Mouse (Mus musculus): ENCODE results near the gene Palb2. TPM values are rescaled to one million over a fixed set of nuclear protein-coding genes. Genes with fewer than 3 reads are reported as not detected.

Gene Palb2
- total and polyA plus RNA-seq, 3 experiments, result 11.7 to 17.5 (median 14.0) TPM

DNA sequence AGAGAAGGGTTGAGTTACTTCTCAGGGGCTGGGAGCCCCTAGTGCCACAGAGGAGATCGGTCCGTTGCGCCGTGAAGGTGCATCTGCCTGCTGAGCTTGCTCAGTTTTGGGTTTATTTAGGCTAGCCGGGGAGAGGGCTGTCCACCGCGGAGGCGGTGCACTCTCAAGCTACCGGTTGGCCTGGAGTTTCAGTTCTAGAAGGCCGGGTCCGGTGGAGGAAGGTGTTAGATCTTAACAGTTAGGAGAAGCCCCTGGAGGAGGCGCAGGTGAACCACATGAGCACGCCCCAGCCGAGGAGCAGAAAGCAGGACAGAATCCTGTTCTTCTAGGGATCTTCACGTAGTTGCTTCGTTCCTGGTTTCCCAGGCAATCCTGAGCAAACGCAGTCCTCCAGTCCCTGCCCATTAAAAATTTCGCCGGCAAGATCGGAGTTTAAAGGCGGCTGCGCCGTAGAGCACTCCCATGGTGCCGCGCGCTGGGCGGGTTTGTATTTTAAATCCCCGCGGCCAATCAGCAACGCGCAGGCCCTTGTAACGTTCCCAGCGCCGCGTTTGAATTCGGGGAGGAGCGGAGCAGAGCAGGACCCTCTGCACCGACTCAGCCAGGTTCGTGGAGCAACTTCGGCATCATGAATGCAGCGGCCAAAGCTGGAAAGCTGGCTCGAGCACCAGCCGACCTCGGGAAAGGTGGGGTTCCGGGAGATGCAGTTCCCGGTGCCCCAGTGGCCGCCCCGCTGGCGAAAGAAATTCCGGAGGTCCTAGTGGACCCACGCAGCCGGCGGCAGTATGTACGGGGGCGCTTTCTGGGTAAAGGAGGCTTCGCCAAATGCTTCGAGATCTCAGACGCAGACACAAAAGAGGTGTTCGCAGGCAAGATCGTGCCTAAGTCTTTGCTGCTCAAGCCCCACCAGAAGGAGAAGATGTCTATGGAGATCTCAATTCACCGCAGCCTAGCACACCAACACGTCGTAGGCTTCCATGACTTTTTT lies 26.4 kb upstream of the Palb2 start, which contains the start of gene Plk1 (continued):
- TF ChIP-seq MAFK (IDR thresholded peaks at IDR 0.05; ENCODE audit: insufficient replicate concordance, low read length) (no peak), ELF1 (IDR thresholded peaks at IDR 0.05; ENCODE audit: low read depth, low read length) (peak; percentile 43; the same call in 1 of the 2 replicates), CHD2 (IDR thresholded peaks at IDR 0.05; ENCODE audit: low read length) (no peak; the same call in 1 of the 2 replicates), CTCF (conservative IDR thresholded peaks at IDR 0.05 in 1 of 2, IDR thresholded peaks at IDR 0.05 in 1 of 2; ENCODE audit: low read depth in 2 of 2, low read length in 2 of 2) (0 out of 4 replicates have a peak, but pooled peaks of 1 of the 2 experiments have one; percentile 1), BHLHE40 (IDR thresholded peaks at IDR 0.05; ENCODE audit: low read depth, low read length) (no peak), MAZ (IDR thresholded peaks at IDR 0.05; ENCODE audit: low read depth, low read length) (no peak), NRF1 (IDR thresholded peaks at IDR 0.05; ENCODE audit: low read depth, low read length) (peak; percentile 79), EP300 (IDR thresholded peaks at IDR 0.05; ENCODE audit: low read length) (no peak), HCFC1 (IDR thresholded peaks at IDR 0.05; ENCODE audit: low read depth, low read length) (peak; percentile 62), GABPA (IDR thresholded peaks at IDR 0.05; ENCODE audit: insufficient replicate concordance, low read depth, low read length) (no peak), USF1 (IDR thresholded peaks at IDR 0.05; ENCODE audit: low read depth, low read length) (no peak)

DNA sequence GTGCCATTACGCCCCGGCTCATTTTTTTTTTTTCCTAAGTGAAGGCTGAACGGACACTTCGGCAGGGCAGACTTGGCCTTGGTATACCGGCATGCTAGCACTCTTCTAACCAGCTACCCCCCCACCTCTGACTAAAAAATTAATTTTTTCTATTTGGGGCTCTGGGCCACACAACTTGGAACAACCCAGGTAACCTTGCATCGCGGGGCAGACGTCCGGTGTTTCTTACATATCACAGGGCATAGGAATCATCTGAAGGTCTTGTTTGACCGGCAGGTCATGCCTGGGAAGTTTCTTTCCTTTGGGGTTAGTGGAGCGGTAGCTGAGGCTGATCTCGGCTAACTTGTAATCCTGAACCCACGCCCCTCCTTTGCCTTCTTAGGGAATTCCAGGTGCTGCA lies 25.7 kb upstream of the Palb2 start:
- in situ Hi-C loops (cut with MboI; ENCODE audit: low pct_ligation_motif_present, low pct_unique_long_range_greater_than_20kb, low sequenced_read_pairs) (no loop called here), dilution Hi-C loops (cut with MboI; ENCODE audit: extremely low pct_ligation_motif_present, extremely low pct_unique_long_range_greater_than_20kb, low sequenced_read_pairs) (no loop called here)
- peak overlapping the region; percentile 69 for H3K4me2 ChIP-seq (ENCODE audit: insufficient read depth, low read depth, poor library complexity, severe bottlenecking)
- H3K9ac ChIP-seq (ENCODE audit: insufficient read depth, low read depth), result peak overlapping the region; percentile 80
- H3K27me3 ChIP-seq (replicated peaks), result no peaks in the 10 kb centered on the region
- TF ChIP-seq SIN3A (IDR thresholded peaks at IDR 0.05; ENCODE audit: low read length) (no peak; the same call in 1 of the 2 replicates), SMC3 (IDR thresholded peaks at IDR 0.05; ENCODE audit: low read depth, low read length) (no peak), ZNF384 (IDR thresholded peaks at IDR 0.05; ENCODE audit: low read depth, low read length) (no peak; the same call in 1 of the 2 replicates), BHLHE40 (IDR thresholded peaks at IDR 0.05; ENCODE audit: low read depth, low read length) (no peak)
- H3K36me3 ChIP-seq (replicated peaks in 1 of 2; ENCODE audit: control insufficient read depth in 1 of 2, insufficient read depth in 1 of 2, low read length in 1 of 2), result peaks cover 18 to 50% of the 10 kb centered on the region in 2 experiments
- peak overlapping the region; percentile 59 to 81 (median 74) for H3K4me3 ChIP-seq (replicated peaks in 1 of 3; ENCODE audit: low read depth in 2 of 3, low read length in 2 of 3, poor library complexity in 1 of 3)
- H3K79me2 ChIP-seq (replicated peaks; ENCODE audit: control insufficient read depth, extremely low read depth, insufficient read depth, poor library complexity, severe bottlenecking), result peaks cover 23% of the 10 kb centered on the region
- DNase-seq (ENCODE audit: extremely low read depth), result no peak
- no peaks in the 10 kb centered on the region for H3K9me3 ChIP-seq (replicated peaks; ENCODE audit: low read length)
- H3K27ac ChIP-seq (ENCODE audit: insufficient read depth, low read depth), result peak overlapping the region; percentile 34; the same call in 1 of the 2 replicates
- peaks cover 11 to 38% of the 10 kb centered on the region in 2 experiments for H3K4me1 ChIP-seq (ENCODE audit: control insufficient read depth in 1 of 2, insufficient read depth in 2 of 2)

DNA sequence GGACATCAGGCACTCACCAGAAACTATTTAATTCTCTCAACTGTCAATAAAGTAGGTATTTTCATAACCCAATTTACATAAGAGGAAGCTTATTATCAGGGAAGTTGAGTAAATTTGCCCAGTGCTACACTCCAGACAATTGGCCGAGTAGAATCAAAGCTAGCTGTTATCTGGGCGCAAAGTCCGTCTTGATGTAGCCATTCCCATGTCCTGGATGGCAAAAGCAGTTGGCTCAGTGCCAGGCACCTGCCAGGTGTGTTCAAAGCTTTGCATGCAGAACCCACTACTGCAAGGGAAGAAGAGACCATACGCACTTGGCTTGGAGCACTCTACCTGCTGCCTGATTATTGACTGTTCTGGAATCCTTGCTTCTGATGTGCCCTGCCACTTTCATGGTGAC lies 19.7 kb upstream of the Palb2 start:
- peaks cover 17 to 69% of the 10 kb centered on the region in 2 experiments for H3K36me3 ChIP-seq (replicated peaks in 1 of 2; ENCODE audit: control insufficient read depth in 1 of 2, insufficient read depth in 1 of 2, low read length in 1 of 2)
- H3K9ac ChIP-seq (ENCODE audit: insufficient read depth, low read depth), result no peak overlapping the region
- no peak for DNase-seq (ENCODE audit: extremely low read depth)
- no peaks in the 10 kb centered on the region for H3K27me3 ChIP-seq (replicated peaks)
- in situ Hi-C loops (cut with MboI; ENCODE audit: low pct_ligation_motif_present, low pct_unique_long_range_greater_than_20kb, low sequenced_read_pairs), result loop anchor here (5.0 kb wide), 1 partner anchor 55 kb away; no protein-coding TSS in a partner anchor
- H3K9me3 ChIP-seq (replicated peaks; ENCODE audit: low read length), result no peaks in the 10 kb centered on the region
- no peak overlapping the region for H3K4me3 ChIP-seq (replicated peaks in 1 of 3; ENCODE audit: low read depth in 2 of 3, low read length in 2 of 3, poor library complexity in 1 of 3)
- no peak overlapping the region for H3K4me2 ChIP-seq (ENCODE audit: insufficient read depth, low read depth, poor library complexity, severe bottlenecking)
- TF ChIP-seq RAD21 (IDR thresholded peaks at IDR 0.05; ENCODE audit: low read depth, low read length) (no peak), ZKSCAN1 (IDR thresholded peaks at IDR 0.05; ENCODE audit: borderline replicate concordance, low read depth, low read length) (no peak), E2F4 (IDR thresholded peaks at IDR 0.05; ENCODE audit: insufficient replicate concordance, low read depth, low read length) (no peak), KAT2A (IDR thresholded peaks at IDR 0.05; ENCODE audit: insufficient replicate concordance, low read length) (no peak), MEF2A (IDR thresholded peaks at IDR 0.05; ENCODE audit: borderline replicate concordance, low read depth, low read length) (no peak), ZMIZ1 (IDR thresholded peaks at IDR 0.05; ENCODE audit: low read depth, low read length) (no peak), ELF1 (IDR thresholded peaks at IDR 0.05; ENCODE audit: low read depth, low read length) (no peak), USF2 (conservative IDR thresholded peaks at IDR 0.05; ENCODE audit: low read depth, low read length) (no peak), PAX5 (IDR thresholded peaks at IDR 0.05; ENCODE audit: low read length) (no peak), ZNF384 (IDR thresholded peaks at IDR 0.05; ENCODE audit: low read depth, low read length) (no peak), BHLHE40 (IDR thresholded peaks at IDR 0.05; ENCODE audit: low read depth, low read length) (no peak)
- H3K27ac ChIP-seq (ENCODE audit: insufficient read depth, low read depth), result no peak overlapping the region
- no peaks in the 10 kb centered on the region; the same call in 1 of the 2 replicates for H3K79me2 ChIP-seq (replicated peaks; ENCODE audit: control insufficient read depth, extremely low read depth, insufficient read depth, poor library complexity, severe bottlenecking)
- peaks cover 3 to 7% of the 10 kb centered on the region in 2 experiments; a peak in 3 of 4 replicates for H3K4me1 ChIP-seq (ENCODE audit: control insufficient read depth in 1 of 2, insufficient read depth in 2 of 2)
- dilution Hi-C loops (cut with MboI; ENCODE audit: extremely low pct_ligation_motif_present, extremely low pct_unique_long_range_greater_than_20kb, low sequenced_read_pairs), result no loop called here

Measured in CH12.LX (cell line).